Mouse (Mus musculus): ENCODE results near the gene Asb6. TPM values are rescaled to one million over a fixed set of nuclear protein-coding genes. Genes with fewer than 3 reads are reported as not detected.

Asb6 gene
- total RNA-seq, 2 experiments from 2014 or later, result 28.9 to 32.0 TPM

Other genes starting within 250 kb of the Asb6 start
- gene Cstad, start 235.3 kb downstream of the Asb6 start, total RNA-seq (2021), result 1 to 10 TPM; 6.7 to 7.3 TPM
- 1 to 10 TPM; 1.2 to 1.9 TPM for gene 1700001O22Rik, start 26.7 kb downstream of the Asb6 start, total RNA-seq (2021)
- 10 to 100 TPM; 43.1 to 44.4 TPM for gene Ntmt1, start 22.5 kb downstream of the Asb6 start, total RNA-seq (2021)
- gene Prrx2, start 4.6 kb upstream of the Asb6 start, total RNA-seq (2021), result 1 to 10 TPM; 2.8 to 3.3 TPM
- 10 to 100 TPM; 14.6 to 16.9 TPM for gene Ptges, start 99.5 kb upstream of the Asb6 start, total RNA-seq (2021)
- 10 to 100 TPM; 51.4 to 54.9 TPM for gene Tor1b, start 122.6 kb upstream of the Asb6 start, total RNA-seq (2021)
- gene Tor1a, start 137.6 kb upstream of the Asb6 start, total RNA-seq (2021), result 10 to 100 TPM; 45.1 to 47.1 TPM
- 10 to 100 TPM; 37.3 to 42.8 TPM for gene BC005624, start 151.9 kb upstream of the Asb6 start, total RNA-seq (2021)
- 10 to 100 TPM; 30.7 to 31.5 TPM for gene Usp20, start 151.9 kb upstream of the Asb6 start, total RNA-seq (2021)

Measured in adrenal gland, postnatal 4 days (tissue).